Mouse (Mus musculus): ENCODE data around the gene Stx18.

DNA sequence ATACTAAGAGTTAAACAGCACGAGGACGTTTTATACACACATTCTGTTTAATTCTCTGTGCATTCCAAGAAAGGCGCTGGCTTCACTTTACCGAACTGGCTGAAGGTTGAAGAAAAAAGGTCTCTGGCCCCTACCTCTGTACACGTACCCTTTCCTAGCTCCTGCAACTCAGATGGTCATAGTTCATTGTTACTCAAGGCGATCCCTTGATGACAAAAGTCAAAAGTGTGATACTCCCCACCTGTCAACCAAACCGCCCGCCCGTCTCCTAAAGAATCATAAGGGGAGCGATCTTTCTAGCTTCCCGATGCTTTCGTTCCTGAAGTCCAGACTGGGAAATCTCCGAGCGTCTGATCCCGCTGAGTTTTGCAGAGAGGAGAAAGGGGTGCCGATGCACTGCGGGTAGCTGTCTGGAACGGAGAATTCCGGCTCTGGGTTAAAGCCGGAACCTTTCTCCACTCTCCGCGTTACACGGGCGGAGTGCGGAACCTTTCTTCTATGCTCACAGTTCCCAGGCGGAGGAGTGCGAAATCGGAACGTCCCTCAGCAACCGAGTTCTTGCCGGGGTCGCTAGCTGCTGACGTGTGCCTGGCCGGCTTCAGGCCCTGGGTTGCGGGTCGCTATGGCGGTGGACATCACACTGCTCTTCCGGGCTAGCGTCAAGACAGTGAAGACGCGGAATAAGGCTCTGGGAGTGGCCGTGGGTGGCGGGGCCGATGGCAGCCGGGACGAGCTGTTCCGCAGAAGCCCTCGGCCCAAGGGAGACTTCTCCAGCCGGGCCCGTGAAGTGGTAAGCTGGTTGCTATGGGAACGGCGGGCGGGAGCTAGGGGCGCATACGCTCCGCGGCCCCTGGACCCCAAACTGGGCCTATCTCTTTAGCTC lies at the start of gene Stx18:
- TF ChIP-seq GATA1 (IDR thresholded peaks at IDR 0.05; ENCODE audit: low read length) (no peak), TAL1 (IDR thresholded peaks at IDR 0.05; ENCODE audit: low read length) (no peak)
